Mouse (Mus musculus) embryonic facial prominence, embryonic 12.5 days (tissue): ENCODE measurements around the gene Arid1b. TPM values are rescaled to one million over a fixed set of nuclear protein-coding genes. Genes with fewer than 3 reads are reported as not detected.

Experiments used
- ATAC-seq: fragments of 200-750 bp; cut with Nextera tagmentation; 2 replicates; pipeline ENCODE4 v1.8.0; 2017; ENCODE audit not compliant: insufficient number of reproducible peaks, insufficient read depth, low FRiP score, low TSS enrichment
- H3K27ac ChIP-seq: fragments of 300-500 bp; sonication (generic); 2 replicates; pipeline ENCODE4 v1.5.1; 2016; ENCODE audit warnings: mild to moderate bottlenecking
- H3K27me3 ChIP-seq: fragments of 300-500 bp; sonication (generic); 2 replicates; pipeline ENCODE4 v1.6.1; 2016; ENCODE audit warnings: mild to moderate bottlenecking, moderate library complexity
- H3K36me3 ChIP-seq: fragments of 300-500 bp; sonication (generic); 2 replicates; pipeline ENCODE4 v1.6.1; 2016; ENCODE audit warnings: mild to moderate bottlenecking
- H3K4me1 ChIP-seq: fragments of 300-500 bp; sonication (generic); 2 replicates; pipeline ENCODE4 v1.6.1; 2016
- H3K4me2 ChIP-seq: fragments of 300-500 bp; sonication (generic); replicated peaks from 2 replicates; pipeline ENCODE4 v1.6.1; 2016; ENCODE audit warnings: mild to moderate bottlenecking, moderate library complexity
- H3K4me3 ChIP-seq: fragments of 300-500 bp; sonication (generic); 2 replicates; pipeline ENCODE4 v1.5.1; 2016; ENCODE audit warnings: mild to moderate bottlenecking
- H3K9ac ChIP-seq: fragments of 300-500 bp; sonication (generic); 2 replicates; pipeline ENCODE4 v1.6.1; 2016; ENCODE audit warnings: mild to moderate bottlenecking, moderate library complexity
- H3K9me3 ChIP-seq: fragments of 300-500 bp; sonication (generic); 2 replicates; pipeline ENCODE4 v1.6.1; 2016; ENCODE audit warnings: mild to moderate bottlenecking, moderate library complexity
- WGBS: fragments of 180-500 bp; shearing (Covaris S2); methylation state at CpG from one replicate; pipeline ENCODE4 v1.1.7; 2016; 5-methylcytosine and 5-hydroxymethylcytosine counted together
- polyA plus RNA-seq: library from polyadenylated mRNA; unstranded; fragments of >200 nt; fragmentation: Nextera tagmentation; extraction: Ambion mirVana; gene quantifications from 2 replicates; pipeline ENCODE4 v1.2.1, GENCODE M21; 2016

The Arid1b gene
- polyA plus RNA-seq, 1 experiment from 2014 or later = 18.5 TPM

DNA sequence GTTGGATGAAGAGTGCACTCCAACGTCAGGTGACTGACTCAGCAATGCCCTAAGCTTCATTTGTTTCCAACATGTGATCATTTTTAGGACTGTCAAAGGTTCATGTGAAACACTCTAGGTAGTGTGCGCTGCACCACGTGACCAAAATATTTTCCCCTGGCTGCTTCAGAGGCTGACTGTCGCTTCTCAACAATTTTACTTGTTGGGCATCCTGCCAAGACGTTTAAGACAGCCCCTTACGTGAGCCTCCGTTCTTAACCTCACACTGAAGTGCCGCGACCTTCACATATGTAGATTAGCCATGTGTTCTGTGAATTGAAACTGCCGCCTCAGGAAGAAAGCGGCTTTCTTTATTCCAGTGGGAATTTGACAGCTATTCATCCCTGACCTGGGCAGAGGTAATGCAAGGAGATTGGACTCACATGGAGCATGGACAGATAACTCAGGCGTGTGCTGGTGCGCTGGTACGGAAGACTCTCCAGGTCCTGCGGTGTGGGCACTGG, 13.1 kb downstream of the Arid1b start:
- no peak overlapping the region for H3K27ac ChIP-seq
- H3K9ac ChIP-seq = no peak overlapping the region
- H3K9me3 ChIP-seq = no peaks in the 10 kb centered on the region
- H3K27me3 ChIP-seq = no peaks in the 10 kb centered on the region
- H3K36me3 ChIP-seq = no peaks in the 10 kb centered on the region
- peak overlapping the region; percentile 8 for H3K4me2 ChIP-seq
- WGBS = 14% methylated on average over 15 of the region's 15 CpGs
- ATAC-seq = peak; percentile 57; the same call in 1 of the 2 replicates
- H3K4me1 ChIP-seq = peaks cover 79% of the 10 kb centered on the region
- H3K4me3 ChIP-seq = no peak overlapping the region

DNA sequence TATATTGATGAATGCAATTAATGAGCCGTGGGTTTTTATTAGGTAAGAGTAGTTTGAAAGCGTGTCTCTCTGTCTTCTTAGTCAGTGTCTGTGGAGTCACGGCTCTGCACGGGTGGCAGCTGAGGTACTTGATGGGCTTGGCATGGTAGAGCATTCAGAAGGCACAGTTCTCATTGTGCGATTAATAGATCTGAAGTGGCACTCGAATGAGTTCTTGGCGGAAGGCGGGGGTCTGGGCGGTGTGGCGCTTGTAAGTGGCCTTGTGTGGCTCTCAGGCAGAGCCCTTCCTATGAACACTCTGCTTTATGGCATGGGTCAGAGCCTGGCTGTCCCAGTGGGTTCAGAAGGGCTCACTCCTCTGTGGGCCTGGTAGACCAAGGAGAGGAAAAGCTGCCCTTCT, 14.1 kb downstream of the Arid1b start:
- Histone ChIP-seq H3K36me3 (no peaks in the 10 kb centered on the region), H3K9me3 (no peaks in the 10 kb centered on the region), H3K9ac (no peak overlapping the region), H3K4me1 (peaks cover 75% of the 10 kb centered on the region), H3K27me3 (no peaks in the 10 kb centered on the region), H3K4me3 (no peak overlapping the region), H3K27ac (no peak overlapping the region), H3K4me2 (no peak overlapping the region)
- WGBS = 82% methylated on average over 10 of the region's 10 CpGs
- ATAC-seq = no peak

DNA sequence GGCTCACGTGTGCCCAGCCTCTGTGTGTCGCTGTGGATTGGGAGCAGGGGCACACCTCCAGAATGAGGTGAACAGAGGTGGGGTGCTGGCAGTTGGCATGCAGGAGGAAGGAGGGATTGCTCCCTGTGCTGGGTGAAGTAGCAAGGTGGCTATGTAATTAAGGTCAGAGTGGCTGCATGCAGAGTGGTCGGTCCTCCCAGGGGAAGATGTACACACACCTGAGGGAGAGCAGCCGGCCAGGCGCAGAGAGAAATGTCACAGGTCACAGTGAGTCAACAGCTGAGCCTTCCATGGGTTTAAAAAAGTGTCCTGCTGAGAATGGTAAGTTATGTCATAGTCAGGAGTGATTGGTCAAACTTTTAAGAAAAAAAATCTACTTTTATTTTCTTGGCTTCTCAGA, 14.6 kb downstream of the Arid1b start:
- H3K27ac ChIP-seq = no peak overlapping the region
- WGBS = 60% methylated on average over 5 of the region's 5 CpGs

DNA sequence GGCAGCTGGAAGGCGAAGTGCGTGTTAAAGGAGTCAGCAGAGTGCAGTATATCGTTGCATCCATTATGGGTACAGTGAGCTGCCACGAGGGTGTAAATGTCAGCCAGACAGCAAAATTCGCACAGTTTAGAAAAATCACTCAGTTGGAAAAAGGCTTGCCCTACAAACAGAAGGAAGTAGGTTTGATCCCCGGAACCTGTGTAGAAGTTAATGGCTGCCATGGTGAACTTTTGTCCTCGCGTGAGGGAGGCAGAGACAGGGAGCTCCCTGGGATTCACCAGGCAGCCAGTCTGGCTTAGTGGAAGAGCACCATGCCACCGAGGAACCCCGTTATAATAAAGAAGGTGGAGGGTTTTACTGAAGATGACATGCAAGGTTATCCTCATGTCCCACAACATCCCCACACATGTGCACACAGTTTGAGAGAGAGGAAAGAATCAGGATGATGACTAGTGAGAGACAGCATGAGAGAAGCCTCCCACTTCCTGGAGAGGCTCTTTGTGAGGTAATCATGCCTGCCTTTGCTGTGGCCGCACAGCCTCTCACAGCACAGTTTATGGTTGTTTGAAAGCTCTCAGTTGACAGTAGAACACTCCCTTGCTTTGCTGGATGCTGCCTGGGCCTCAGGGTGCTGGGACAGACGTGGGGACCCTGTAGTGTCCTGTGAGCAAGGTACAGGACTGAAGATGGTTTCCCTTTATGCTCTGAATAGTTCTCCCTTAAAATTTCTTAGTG, 15.6 kb downstream of the Arid1b start:
- Histone ChIP-seq H3K36me3 (0 out of 2 replicates have a peak, but pooled peaks cover 4% of the 10 kb centered on the region), H3K4me2 (no peak overlapping the region), H3K4me1 (peaks cover 60% of the 10 kb centered on the region), H3K9ac (no peak overlapping the region), H3K9me3 (no peaks in the 10 kb centered on the region), H3K27ac (no peak overlapping the region), H3K27me3 (no peaks in the 10 kb centered on the region), H3K4me3 (no peak overlapping the region)
- ATAC-seq = no peak
- WGBS = 79% methylated on average over 12 of the region's 12 CpGs

More for the DNA sequence above, 14.6 kb downstream of the Arid1b start:
- H3K27me3 ChIP-seq = no peaks in the 10 kb centered on the region
- no peaks in the 10 kb centered on the region for H3K9me3 ChIP-seq
- ATAC-seq = no peak
- no peak overlapping the region for H3K4me3 ChIP-seq
- H3K36me3 ChIP-seq = no peaks in the 10 kb centered on the region
- peaks cover 70% of the 10 kb centered on the region for H3K4me1 ChIP-seq
- no peak overlapping the region for H3K4me2 ChIP-seq
- H3K9ac ChIP-seq = no peak overlapping the region

DNA sequence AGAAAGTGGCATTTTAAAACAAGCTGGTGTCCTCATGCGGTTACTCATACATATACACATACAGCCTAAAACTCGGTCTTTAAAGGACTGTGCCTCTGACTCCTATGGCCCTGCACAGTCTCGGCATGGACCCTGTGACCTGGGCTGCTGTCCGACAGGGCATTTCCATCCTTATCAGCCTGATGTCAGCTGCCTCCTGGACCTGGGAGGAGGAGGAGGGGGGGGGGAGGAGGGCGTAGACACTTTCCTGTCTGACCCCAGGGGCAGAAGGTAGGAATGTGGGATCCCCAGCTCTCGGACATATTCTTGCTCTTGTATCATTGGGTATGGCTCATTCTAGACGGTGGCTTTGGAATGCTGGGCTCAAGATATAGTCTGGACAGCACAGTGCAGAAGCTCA, 16.6 kb downstream of the Arid1b start:
- Histone ChIP-seq H3K36me3 (0 out of 2 replicates have a peak, but pooled peaks cover 4% of the 10 kb centered on the region), H3K4me3 (no peak overlapping the region), H3K4me1 (peaks cover 51% of the 10 kb centered on the region), H3K4me2 (no peak overlapping the region), H3K9ac (no peak overlapping the region), H3K27ac (no peak overlapping the region), H3K27me3 (no peaks in the 10 kb centered on the region), H3K9me3 (no peaks in the 10 kb centered on the region)
- 54% methylated on average over 7 of the region's 7 CpGs for WGBS
- ATAC-seq = no peak

DNA sequence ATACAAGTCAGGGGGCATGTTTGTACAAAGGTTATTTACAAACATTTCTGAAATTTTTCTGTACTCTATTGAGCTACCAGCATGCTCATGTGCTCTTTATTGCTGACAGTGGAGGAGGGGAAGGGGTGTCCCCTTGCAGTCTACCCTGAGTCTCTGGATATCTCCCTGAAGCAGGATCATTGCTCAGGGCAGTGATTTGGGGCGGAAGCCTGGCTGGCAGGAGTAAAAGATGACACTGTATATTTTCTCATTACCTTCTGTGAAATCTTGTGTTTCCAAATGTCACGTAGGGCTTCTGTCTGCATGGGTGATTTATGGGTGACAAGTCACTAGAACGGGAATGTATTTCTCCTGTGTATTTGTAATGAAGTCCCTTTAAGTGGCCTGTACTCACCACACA, 18.0 kb downstream of the Arid1b start:
- WGBS = 63% methylated on average over 3 of the region's 3 CpGs
- peaks cover 40% of the 10 kb centered on the region for H3K4me1 ChIP-seq
- H3K4me2 ChIP-seq = no peak overlapping the region
- H3K9me3 ChIP-seq = no peaks in the 10 kb centered on the region
- no peak for ATAC-seq
- no peak overlapping the region for H3K4me3 ChIP-seq
- H3K9ac ChIP-seq = no peak overlapping the region
- H3K36me3 ChIP-seq = 0 out of 2 replicates have a peak, but pooled peaks cover 4% of the 10 kb centered on the region
- no peak overlapping the region for H3K27ac ChIP-seq
- no peaks in the 10 kb centered on the region for H3K27me3 ChIP-seq

DNA sequence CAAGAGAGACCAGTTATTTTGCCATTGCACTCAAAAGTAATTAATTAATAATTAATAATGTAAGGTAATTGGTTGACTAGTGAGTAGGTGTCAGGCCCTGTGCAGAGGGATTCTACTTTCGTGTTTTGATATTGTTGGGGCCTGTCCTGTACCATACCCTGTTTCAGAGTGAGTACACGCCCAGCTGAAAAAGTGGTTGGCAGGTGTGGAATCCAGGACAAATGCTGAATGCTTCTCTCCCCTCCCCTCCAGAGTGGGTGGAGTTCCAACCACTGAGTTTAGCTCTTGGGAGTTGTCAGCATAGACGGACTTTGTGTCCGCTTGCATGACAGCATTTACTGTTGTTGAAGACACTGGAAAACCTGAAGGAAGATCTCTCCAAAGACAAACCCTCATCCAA, 18.4 kb downstream of the Arid1b start:
- Histone ChIP-seq H3K4me3 (no peak overlapping the region), H3K9ac (no peak overlapping the region), H3K27ac (no peak overlapping the region), H3K27me3 (no peaks in the 10 kb centered on the region), H3K9me3 (no peaks in the 10 kb centered on the region), H3K36me3 (0 out of 2 replicates have a peak, but pooled peaks cover 4% of the 10 kb centered on the region), H3K4me1 (peaks cover 36% of the 10 kb centered on the region), H3K4me2 (no peak overlapping the region)
- no peak for ATAC-seq
- WGBS = 72% methylated on average over 4 of the region's 4 CpGs

DNA sequence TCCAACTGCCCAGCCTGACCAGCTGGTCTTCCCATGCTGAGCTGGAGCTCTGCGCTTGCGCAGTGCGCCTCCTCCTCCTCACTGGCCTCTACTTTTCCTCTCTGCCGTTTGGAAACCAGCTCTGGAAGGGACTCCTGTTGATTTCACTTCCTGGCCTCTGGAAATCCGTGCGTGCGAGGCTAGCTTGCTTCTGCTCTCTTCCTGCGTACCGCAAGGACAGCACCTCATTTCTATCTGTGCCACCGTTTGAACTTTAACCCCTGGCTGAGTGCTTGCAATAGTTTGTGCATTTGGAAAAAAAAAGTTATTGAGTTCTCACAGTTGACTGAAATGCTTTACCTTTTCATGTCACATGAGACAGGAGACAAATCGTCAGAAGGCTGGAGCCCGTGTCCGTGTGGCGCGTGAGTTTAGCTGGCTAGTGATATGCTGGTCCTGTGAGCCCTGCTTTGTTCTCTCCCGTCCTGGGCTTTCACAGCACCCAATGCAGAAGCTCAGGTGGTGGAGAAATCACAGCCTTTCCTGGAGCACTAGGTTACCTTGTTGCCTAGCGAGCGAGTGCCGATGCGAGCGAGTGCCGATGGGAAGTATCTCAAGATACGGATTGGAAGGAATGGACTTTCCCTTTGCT, 20.3 kb downstream of the Arid1b start:
- WGBS = 79% methylated on average over 23 of the region's 23 CpGs

DNA sequence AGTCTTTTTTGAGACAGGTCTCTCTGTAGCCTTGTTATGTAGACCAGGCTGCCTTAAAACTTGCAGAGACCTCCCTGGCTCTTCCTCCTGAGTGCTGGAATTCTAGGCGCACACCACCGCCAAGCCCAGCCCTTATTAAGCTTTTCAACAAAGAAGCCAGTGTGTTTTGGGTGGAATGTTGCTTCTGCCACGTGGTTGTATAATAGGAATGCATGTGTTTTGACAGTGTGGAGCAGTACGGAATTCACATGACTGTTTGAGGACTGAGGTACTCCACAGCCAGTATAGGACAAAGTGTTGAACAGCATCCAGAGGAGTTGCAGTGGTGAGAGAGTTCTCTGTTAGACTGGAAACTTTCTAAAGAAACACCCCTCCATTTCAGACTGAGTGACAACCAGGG, 22.3 kb downstream of the Arid1b start:
- Histone ChIP-seq H3K4me2 (no peak overlapping the region), H3K4me1 (peaks cover 26% of the 10 kb centered on the region), H3K27ac (no peak overlapping the region), H3K4me3 (no peak overlapping the region), H3K9me3 (no peaks in the 10 kb centered on the region), H3K27me3 (no peaks in the 10 kb centered on the region), H3K36me3 (0 out of 2 replicates have a peak, but pooled peaks cover 4% of the 10 kb centered on the region), H3K9ac (no peak overlapping the region)
- ATAC-seq = no peak
- 42% methylated on average over 4 of the region's 4 CpGs for WGBS

More for the DNA sequence above, 20.3 kb downstream of the Arid1b start:
- 0 out of 2 replicates have a peak, but pooled peaks cover 4% of the 10 kb centered on the region for H3K36me3 ChIP-seq
- peaks cover 22% of the 10 kb centered on the region for H3K4me1 ChIP-seq
- H3K27ac ChIP-seq = no peak overlapping the region
- H3K4me3 ChIP-seq = no peak overlapping the region
- H3K4me2 ChIP-seq = no peak overlapping the region
- no peak overlapping the region for H3K9ac ChIP-seq
- H3K27me3 ChIP-seq = no peaks in the 10 kb centered on the region
- no peak for ATAC-seq
- H3K9me3 ChIP-seq = no peaks in the 10 kb centered on the region

DNA sequence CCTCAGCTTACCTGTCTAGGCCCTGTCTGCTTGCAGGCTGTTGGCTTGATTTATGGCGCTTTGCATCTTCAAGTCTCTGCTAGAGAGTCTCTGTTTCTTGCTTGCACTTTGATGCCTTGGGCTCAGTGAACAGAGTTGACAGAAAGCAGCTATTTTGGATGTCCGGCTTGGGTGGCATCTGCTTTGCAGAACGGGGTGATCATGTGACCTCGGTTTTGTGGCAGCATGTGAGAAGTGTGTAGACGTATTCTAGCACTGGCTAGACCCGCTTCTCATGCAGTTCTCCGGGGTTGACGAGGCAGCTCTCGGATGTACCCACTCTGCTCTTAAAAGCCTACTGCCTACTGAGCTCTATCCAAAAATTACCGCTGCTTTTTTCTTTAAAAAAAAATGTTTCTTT, 22.9 kb downstream of the Arid1b start:
- WGBS = 87% methylated on average over 10 of the region's 10 CpGs
- peaks cover 29% of the 10 kb centered on the region for H3K4me1 ChIP-seq

DNA sequence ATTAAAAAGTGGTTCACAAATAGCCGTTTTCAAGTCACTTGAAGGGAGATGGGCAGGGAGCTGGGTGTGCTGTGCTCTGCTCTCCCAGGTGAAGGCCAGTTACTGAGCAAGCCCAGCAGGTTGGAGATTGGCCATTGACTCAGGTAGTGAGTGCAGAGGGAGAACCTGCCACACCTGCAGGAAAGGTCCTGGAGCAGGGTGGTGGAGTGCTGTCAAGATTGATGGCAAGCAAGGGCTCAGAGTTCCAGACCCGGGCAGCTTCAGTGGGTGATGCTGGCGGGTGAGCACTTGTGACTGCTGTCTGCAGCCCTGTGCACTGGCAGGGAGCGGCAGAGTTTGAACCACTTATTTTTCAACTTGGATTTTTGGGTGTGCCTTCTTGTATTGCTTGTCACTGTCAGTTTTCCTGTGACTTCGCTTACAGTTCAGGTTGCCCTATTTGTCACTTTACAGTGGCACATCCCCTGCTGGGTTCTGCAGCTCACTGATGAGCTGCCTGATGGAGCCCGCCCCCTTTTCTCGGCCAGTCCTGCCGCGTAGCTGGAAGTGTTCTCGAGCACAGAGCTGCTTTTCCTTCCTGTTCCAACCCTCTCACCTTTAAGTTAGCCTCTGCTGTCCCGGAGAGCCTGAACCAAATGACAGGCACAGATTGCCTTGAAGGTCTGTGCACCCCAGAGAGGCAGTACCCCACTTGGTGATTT, 27.3 kb downstream of the Arid1b start:
- Histone ChIP-seq H3K36me3 (no peaks in the 10 kb centered on the region; the same call in 1 of the 2 replicates), H3K4me1 (peaks cover 38% of the 10 kb centered on the region), H3K9me3 (no peaks in the 10 kb centered on the region), H3K27ac (no peak overlapping the region), H3K27me3 (no peaks in the 10 kb centered on the region), H3K4me3 (no peak overlapping the region), H3K4me2 (peak overlapping the region; percentile 11; the same call in 1 of the 2 replicates), H3K9ac (no peak overlapping the region)
- WGBS = 43% methylated on average over 11 of the region's 11 CpGs
- ATAC-seq = peak; percentile 57; the same call in 1 of the 2 replicates

More for the DNA sequence above, 22.9 kb downstream of the Arid1b start:
- Histone ChIP-seq H3K27ac (no peak overlapping the region), H3K4me3 (no peak overlapping the region), H3K9ac (no peak overlapping the region), H3K9me3 (no peaks in the 10 kb centered on the region), H3K4me2 (no peak overlapping the region), H3K36me3 (0 out of 2 replicates have a peak, but pooled peaks cover 4% of the 10 kb centered on the region), H3K27me3 (no peaks in the 10 kb centered on the region)
- ATAC-seq = no peak
